34 mouse cellular contexts compared by ENCODE assay signal in genomic region chr6:42586569-42586968, GRCm38 (mm10). TPM values are rescaled to one million over a fixed set of nuclear protein-coding genes. Genes with fewer than 3 reads are reported as not detected.
DNase-seq lines count a peak whose midpoint lies in the region; ATAC-seq and TF ChIP-seq lines count a peak whose summit lies in the region.
"Had no signal": no experiment of that assay in that cellular context is flagged by ENCODE, and none has a peak within 500 bp of the region (broad histone marks: within the 10 kb centered on the region; RNA-seq: fewer than 3 reads in every experiment).

No protein-coding gene starts in this region.

- H3K4me3 ChIP-seq in hindbrain, postnatal 0 days (ENCODE audit: low read length) = no peak overlapping the region
- no peak overlapping the region for H3K4me3 ChIP-seq in hindbrain, embryonic 10.5 days
- H3K4me3 ChIP-seq in midbrain, postnatal 0 days (ENCODE audit: low read depth, low read length) = no peak overlapping the region
- no peak overlapping the region for H3K4me3 ChIP-seq in midbrain, embryonic 16.5 days (ENCODE audit: low read depth, low read length)
- H3K4me3 ChIP-seq in stomach, postnatal 0 days (ENCODE audit: low read depth, low read length) = no peak overlapping the region
- H3K4me3 ChIP-seq: embryonic facial prominence, embryonic 12.5 days; embryonic facial prominence, embryonic 15.5 days; forebrain, embryonic 15.5 days; gastrocnemius, adult 2 months had no signal

- H3K27me3 ChIP-seq in hindbrain, postnatal 0 days (ENCODE audit: insufficient read depth, low read length) = no peaks in the 10 kb centered on the region
- H3K27me3 ChIP-seq in hindbrain, embryonic 10.5 days (ENCODE audit: insufficient read depth, poor library complexity, severe bottlenecking) = no peaks in the 10 kb centered on the region
- H3K27me3 ChIP-seq in midbrain, postnatal 0 days (ENCODE audit: insufficient read depth, low read length) = no peaks in the 10 kb centered on the region
- H3K27me3 ChIP-seq in midbrain, embryonic 16.5 days (ENCODE audit: control insufficient read depth, insufficient read depth, low read depth, low read length) = no peaks in the 10 kb centered on the region
- H3K27me3 ChIP-seq in stomach, postnatal 0 days (ENCODE audit: control insufficient read depth, insufficient read depth, low read length) = no peaks in the 10 kb centered on the region
- H3K27me3 ChIP-seq: embryonic facial prominence, embryonic 15.5 days; forebrain, embryonic 15.5 days had no signal

- no peaks in the 10 kb centered on the region for H3K36me3 ChIP-seq in hindbrain, postnatal 0 days (ENCODE audit: insufficient read depth, low read length)
- H3K36me3 ChIP-seq in hindbrain, embryonic 10.5 days = no peaks in the 10 kb centered on the region
- H3K36me3 ChIP-seq in midbrain, postnatal 0 days (ENCODE audit: insufficient read depth, low read length) = no peaks in the 10 kb centered on the region
- no peaks in the 10 kb centered on the region for H3K36me3 ChIP-seq in midbrain, embryonic 16.5 days (ENCODE audit: control insufficient read depth, insufficient read depth, low read length)
- no peaks in the 10 kb centered on the region for H3K36me3 ChIP-seq in stomach, postnatal 0 days (ENCODE audit: control insufficient read depth, insufficient read depth, low read length)
- H3K36me3 ChIP-seq: embryonic facial prominence, embryonic 12.5 days; embryonic facial prominence, embryonic 15.5 days; forebrain, embryonic 15.5 days had no signal

- no peak for DNase-seq in hindbrain, postnatal 0 days (ENCODE audit: low spot score)
- no peak for DNase-seq in hindbrain, embryonic 10.5 days (ENCODE audit: low spot score)
- DNase-seq in midbrain, postnatal 0 days (ENCODE audit: low spot score) = no peak
- DNase-seq in stomach, postnatal 0 days (ENCODE audit: low spot score) = no peak
- DNase-seq in cerebellum, postnatal 10 days = no peak
- DNase-seq: adrenal gland, postnatal 10 days; adrenal gland, postnatal 36 days; cerebellum, adult 18-20 months; cerebellum, adult 9-10 months; cerebellum, postnatal 25 days; gastrocnemius, adult 2 months; gastrocnemius, postnatal 14 days; heart, adult 11 months; heart, postnatal 36 days; kidney, adult 11 months had no signal

- WGBS in hindbrain, postnatal 0 days = 82% methylated on average over 5 of the region's 5 CpGs
- 88% methylated on average over 5 of the region's 5 CpGs for WGBS in hindbrain, embryonic 10.5 days
- WGBS in midbrain, postnatal 0 days = 90% methylated on average over 5 of the region's 5 CpGs
- WGBS in midbrain, embryonic 16.5 days = 84% methylated on average over 5 of the region's 5 CpGs
- 78% methylated on average over 5 of the region's 5 CpGs for WGBS in stomach, postnatal 0 days

- no peaks in the 10 kb centered on the region for H3K9me3 ChIP-seq in hindbrain, postnatal 0 days (ENCODE audit: low read length)
- no peaks in the 10 kb centered on the region for H3K9me3 ChIP-seq in hindbrain, embryonic 10.5 days
- H3K9me3 ChIP-seq in midbrain, postnatal 0 days (ENCODE audit: low read length) = no peaks in the 10 kb centered on the region
- no peaks in the 10 kb centered on the region for H3K9me3 ChIP-seq in midbrain, embryonic 16.5 days (replicated peaks; ENCODE audit: control insufficient read depth, low read length, poor library complexity, severe bottlenecking)
- H3K9me3 ChIP-seq in stomach, postnatal 0 days (ENCODE audit: control insufficient read depth, low read length) = no peaks in the 10 kb centered on the region
- H3K9me3 ChIP-seq: embryonic facial prominence, embryonic 12.5 days; embryonic facial prominence, embryonic 15.5 days; forebrain, embryonic 15.5 days had no signal

- TF ChIP-seq EP300 in stomach, postnatal 0 days (optimal IDR thresholded peaks at IDR 0.05) = no peak

- TF ChIP-seq CTCF in hindbrain, postnatal 0 days (IDR thresholded peaks at IDR 0.05; ENCODE audit: low read depth) = peak; percentile 34; the same call in 1 of the 2 replicates
- peak; percentile 55 for TF ChIP-seq CTCF in midbrain, postnatal 0 days (IDR thresholded peaks at IDR 0.05)
- TF ChIP-seq CTCF in stomach, postnatal 0 days (IDR thresholded peaks at IDR 0.05; ENCODE audit: low read depth) = peak; percentile 43

- H3K4me2 ChIP-seq in hindbrain, postnatal 0 days (ENCODE audit: low read depth, low read length) = no peak overlapping the region
- H3K4me2 ChIP-seq in midbrain, postnatal 0 days (ENCODE audit: low read depth, low read length, poor library complexity, severe bottlenecking) = no peak overlapping the region
- H3K4me2 ChIP-seq in midbrain, embryonic 16.5 days (ENCODE audit: low read length) = no peak overlapping the region
- no peak overlapping the region for H3K4me2 ChIP-seq in stomach, postnatal 0 days (replicated peaks; ENCODE audit: low read depth)
- H3K4me2 ChIP-seq: embryonic facial prominence, embryonic 12.5 days; embryonic facial prominence, embryonic 15.5 days; forebrain, embryonic 15.5 days; heart, embryonic 11.5 days; hindbrain, embryonic 14.5 days had no signal

- no peak for ATAC-seq in hindbrain, postnatal 0 days
- no peak for ATAC-seq in midbrain, postnatal 0 days (ENCODE audit: low FRiP score)
- ATAC-seq in midbrain, embryonic 16.5 days = no peak
- no peak for ATAC-seq in stomach, postnatal 0 days (ENCODE audit: low FRiP score, low TSS enrichment)
- ATAC-seq: activated CD4-positive, CD25-positive, alpha-beta regulatory T cell, adult 4 months; CD4-positive, CD25-positive, alpha-beta regulatory T cell, adult 4 months; forebrain, embryonic 15.5 days had no signal

- H3K9ac ChIP-seq in hindbrain, postnatal 0 days (replicated peaks; ENCODE audit: low read length) = no peak overlapping the region
- H3K9ac ChIP-seq in midbrain, postnatal 0 days (replicated peaks; ENCODE audit: low read length, poor library complexity, severe bottlenecking) = no peak overlapping the region
- no peak overlapping the region for H3K9ac ChIP-seq in midbrain, embryonic 16.5 days (ENCODE audit: low read depth, low read length)
- H3K9ac ChIP-seq in stomach, postnatal 0 days (ENCODE audit: low read length) = no peak overlapping the region
- H3K9ac ChIP-seq: embryonic facial prominence, embryonic 12.5 days; embryonic facial prominence, embryonic 15.5 days; forebrain, embryonic 15.5 days; hindbrain, embryonic 14.5 days had no signal

- no peak overlapping the region for H3K27ac ChIP-seq in hindbrain, postnatal 0 days
- H3K27ac ChIP-seq in hindbrain, embryonic 10.5 days = no peak overlapping the region
- no peak overlapping the region for H3K27ac ChIP-seq in midbrain, postnatal 0 days (ENCODE audit: low read depth, low read length)
- no peak overlapping the region for H3K27ac ChIP-seq in midbrain, embryonic 16.5 days (ENCODE audit: low read length)
- no peak overlapping the region for H3K27ac ChIP-seq in stomach, postnatal 0 days (replicated peaks)
- H3K27ac ChIP-seq: embryonic facial prominence, embryonic 12.5 days; embryonic facial prominence, embryonic 15.5 days; forebrain, embryonic 15.5 days; gastrocnemius, adult 2 months; hindbrain, embryonic 14.5 days had no signal

- H3K4me1 ChIP-seq in hindbrain, postnatal 0 days (ENCODE audit: insufficient read depth, low read length) = no peaks in the 10 kb centered on the region
- no peaks in the 10 kb centered on the region for H3K4me1 ChIP-seq in hindbrain, embryonic 10.5 days (replicated peaks)
- H3K4me1 ChIP-seq in midbrain, postnatal 0 days (ENCODE audit: insufficient read depth, low read length) = no peaks in the 10 kb centered on the region
- H3K4me1 ChIP-seq in midbrain, embryonic 16.5 days (ENCODE audit: control insufficient read depth, insufficient read depth, low read length) = no peaks in the 10 kb centered on the region
- H3K4me1 ChIP-seq in stomach, postnatal 0 days (replicated peaks; ENCODE audit: control insufficient read depth, insufficient read depth) = no peaks in the 10 kb centered on the region
- H3K4me1 ChIP-seq: embryonic facial prominence, embryonic 12.5 days; forebrain, embryonic 15.5 days had no signal

RNA-seq across cellular contexts. Expression of gene Tcaf3, which starts 10.9 kb away (rescaled TPM):
- not detected in 2 replicates for total RNA-seq in hindbrain, postnatal 0 days (2014; rRNA removed)
- not detected in 2 replicates for polyA plus RNA-seq in hindbrain, postnatal 0 days (2015; fragmentation: Nextera tagmentation; extraction: Ambion mirVana)
- not detected in 2 replicates for polyA plus RNA-seq in hindbrain, embryonic 10.5 days (2016; fragmentation: Nextera tagmentation; extraction: Ambion mirVana)
- total RNA-seq in midbrain, postnatal 0 days (2014; rRNA removed) = not detected in 2 replicates
- not detected in 2 replicates for polyA plus RNA-seq in midbrain, postnatal 0 days (2015; fragmentation: Nextera tagmentation; extraction: Ambion mirVana)
- polyA plus RNA-seq in midbrain, embryonic 16.5 days (2015; fragmentation: Nextera tagmentation; extraction: Ambion mirVana) = not detected in 2 replicates
- not detected in 2 replicates for polyA plus RNA-seq in stomach, postnatal 0 days (2015; fragmentation: Nextera tagmentation; extraction: Ambion mirVana)
- total RNA-seq: adrenal gland, adult 18-20 months; adrenal gland, postnatal 10 days; adrenal gland, postnatal 36 days; common myeloid progenitor, adult 5-6 weeks; gastrocnemius, adult 2 months; gastrocnemius, postnatal 14 days; gastrocnemius, postnatal 4 days; heart, adult 8-10 months; heart, postnatal 36 days; MEL had no signal
- polyA plus RNA-seq: activated CD4-positive, CD25-positive, alpha-beta regulatory T cell, adult 4 months; C2C12; CD4-positive, CD25-positive, alpha-beta regulatory T cell, adult 4 months; embryonic facial prominence, embryonic 12.5 days; forebrain, embryonic 11.5 days; forebrain, embryonic 15.5 days; heart, embryonic 11.5 days; heart, embryonic 14.5 days; heart, postnatal 0 days; hindbrain, embryonic 11.5 days; intestine, embryonic 14.5 days had no signal

RNA-seq across cellular contexts. Expression of gene Olfr455, which starts 39.2 kb away (rescaled TPM):
- total RNA-seq in hindbrain, postnatal 0 days (2014; rRNA removed) = not detected in 2 replicates
- polyA plus RNA-seq in hindbrain, postnatal 0 days (2015; fragmentation: Nextera tagmentation; extraction: Ambion mirVana) = not detected in 2 replicates
- polyA plus RNA-seq in hindbrain, embryonic 10.5 days (2016; fragmentation: Nextera tagmentation; extraction: Ambion mirVana) = not detected in 2 replicates
- not detected in 2 replicates for total RNA-seq in midbrain, postnatal 0 days (2014; rRNA removed)
- polyA plus RNA-seq in midbrain, postnatal 0 days (2015; fragmentation: Nextera tagmentation; extraction: Ambion mirVana) = not detected in 2 replicates
- not detected in 2 replicates for polyA plus RNA-seq in midbrain, embryonic 16.5 days (2015; fragmentation: Nextera tagmentation; extraction: Ambion mirVana)
- not detected in 2 replicates for polyA plus RNA-seq in stomach, postnatal 0 days (2015; fragmentation: Nextera tagmentation; extraction: Ambion mirVana)
- total RNA-seq: adrenal gland, adult 18-20 months; adrenal gland, postnatal 10 days; adrenal gland, postnatal 36 days; common myeloid progenitor, adult 5-6 weeks; gastrocnemius, adult 2 months; gastrocnemius, postnatal 14 days; gastrocnemius, postnatal 4 days; heart, adult 8-10 months; heart, postnatal 36 days; MEL had no signal
- polyA plus RNA-seq: CD4-positive, CD25-positive, alpha-beta regulatory T cell, adult 4 months; embryonic facial prominence, embryonic 12.5 days; embryonic facial prominence, embryonic 15.5 days; forebrain, embryonic 11.5 days; forebrain, embryonic 15.5 days; heart, embryonic 11.5 days; heart, embryonic 14.5 days; heart, postnatal 0 days; hindbrain, embryonic 11.5 days; hindbrain, embryonic 14.5 days; intestine, embryonic 14.5 days had no signal

RNA-seq across cellular contexts. Expression of gene Tcaf2, which starts 58.5 kb away (rescaled TPM):
- 2.9 and 4.0 TPM in 2 replicates for total RNA-seq in hindbrain, postnatal 0 days (2014; rRNA removed)
- 2.1 and 2.4 TPM in 2 replicates for polyA plus RNA-seq in hindbrain, postnatal 0 days (2015; fragmentation: Nextera tagmentation; extraction: Ambion mirVana)
- polyA plus RNA-seq in hindbrain, embryonic 10.5 days (2016; fragmentation: Nextera tagmentation; extraction: Ambion mirVana) = 4.6 and 4.9 TPM in 2 replicates
- 3.1 and 4.7 TPM in 2 replicates for total RNA-seq in midbrain, postnatal 0 days (2014; rRNA removed)
- 1.5 and 1.8 TPM in 2 replicates for polyA plus RNA-seq in midbrain, postnatal 0 days (2015; fragmentation: Nextera tagmentation; extraction: Ambion mirVana)
- polyA plus RNA-seq in midbrain, embryonic 16.5 days (2015; fragmentation: Nextera tagmentation; extraction: Ambion mirVana) = 1.8 and 2.2 TPM in 2 replicates
- polyA plus RNA-seq in stomach, postnatal 0 days (2015; fragmentation: Nextera tagmentation; extraction: Ambion mirVana) = 10.0 and 11.5 TPM in 2 replicates
- total RNA-seq: MEL had no signal
- polyA plus RNA-seq: activated CD4-positive, CD25-positive, alpha-beta regulatory T cell, adult 4 months; CD4-positive, CD25-positive, alpha-beta regulatory T cell, adult 4 months had no signal
